Mouse (Mus musculus): Measurements from ENCODE around the gene Slc41a1. TPM values are rescaled to one million over a fixed set of nuclear protein-coding genes. Genes with fewer than 3 reads are reported as not detected.

Slc41a1 gene
- polyA plus RNA-seq, 1 experiment from 2014 or later: 6.4 TPM

DNA sequence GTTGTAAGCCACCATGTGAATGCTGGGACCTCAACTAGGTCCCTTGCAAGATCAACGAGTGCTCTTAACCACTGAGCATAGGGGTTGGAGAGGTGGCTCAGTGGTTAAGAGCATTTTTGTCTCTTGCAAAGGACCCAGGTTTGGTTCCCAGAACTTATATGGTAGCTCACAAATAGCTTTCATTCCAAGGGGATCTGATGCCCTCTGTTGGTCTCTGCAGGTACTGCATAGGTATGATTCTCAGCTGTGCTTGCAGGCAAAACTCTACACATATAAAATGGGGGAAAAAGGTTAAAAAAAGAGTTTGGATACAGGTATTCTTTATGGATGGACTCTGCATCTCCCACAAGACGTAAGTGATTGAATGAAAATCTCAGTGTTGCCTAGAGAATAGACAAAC is 55.5 kb downstream of the Slc41a1 start:
- WGBS (ENCODE audit: insufficient replicate concordance): 43% methylated on average over 2 of the region's 2 CpGs
- Histone ChIP-seq H3K4me3 (ENCODE audit: low read depth, low read length) (no peak overlapping the region), H3K9ac (ENCODE audit: low read depth, low read length) (no peak overlapping the region), H3K36me3 (ENCODE audit: control insufficient read depth, insufficient read depth, low read length) (no peaks in the 10 kb centered on the region), H3K4me1 (ENCODE audit: control insufficient read depth, insufficient read depth, low read length) (no peaks in the 10 kb centered on the region), H3K27ac (ENCODE audit: low read depth, low read length) (no peak overlapping the region), H3K27me3 (ENCODE audit: control insufficient read depth, insufficient read depth, low read length) (no peaks in the 10 kb centered on the region), H3K9me3 (replicated peaks; ENCODE audit: control insufficient read depth, low read length) (no peaks in the 10 kb centered on the region), H3K4me2 (no peak overlapping the region)
- ATAC-seq (replicated peaks; ENCODE audit: insufficient number of reproducible peaks, low FRiP score, low TSS enrichment): no peak

DNA sequence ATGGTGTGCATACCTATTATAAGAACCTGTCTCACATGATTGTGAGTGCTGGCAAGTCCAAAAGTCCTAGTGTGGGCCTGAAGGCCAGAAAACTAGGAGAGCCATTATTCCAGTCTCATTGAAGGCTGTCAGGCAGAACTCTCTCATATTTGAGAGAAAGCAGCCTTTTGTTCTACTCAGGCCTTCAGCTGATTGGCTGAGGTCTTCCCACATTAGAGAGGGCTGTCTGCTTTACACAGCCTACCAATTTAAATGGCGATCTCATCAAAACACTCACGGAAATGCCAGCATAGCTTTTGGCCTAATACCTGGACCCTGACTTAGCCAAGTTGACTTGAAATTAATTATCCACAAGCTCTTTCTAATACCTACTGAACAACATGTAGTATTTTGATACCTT is 58.9 kb downstream of the Slc41a1 start:
- Histone ChIP-seq H3K4me1 (ENCODE audit: control insufficient read depth, insufficient read depth, low read length) (no peaks in the 10 kb centered on the region), H3K9me3 (replicated peaks; ENCODE audit: control insufficient read depth, low read length) (no peaks in the 10 kb centered on the region), H3K27me3 (ENCODE audit: control insufficient read depth, insufficient read depth, low read length) (no peaks in the 10 kb centered on the region), H3K9ac (ENCODE audit: low read depth, low read length) (no peak overlapping the region), H3K4me3 (ENCODE audit: low read depth, low read length) (no peak overlapping the region), H3K27ac (ENCODE audit: low read depth, low read length) (no peak overlapping the region), H3K36me3 (ENCODE audit: control insufficient read depth, insufficient read depth, low read length) (no peaks in the 10 kb centered on the region), H3K4me2 (no peak overlapping the region)
- ATAC-seq (replicated peaks; ENCODE audit: insufficient number of reproducible peaks, low FRiP score, low TSS enrichment): no peak
- 67% methylated on average over 2 of the region's 2 CpGs for WGBS (ENCODE audit: insufficient replicate concordance)

DNA sequence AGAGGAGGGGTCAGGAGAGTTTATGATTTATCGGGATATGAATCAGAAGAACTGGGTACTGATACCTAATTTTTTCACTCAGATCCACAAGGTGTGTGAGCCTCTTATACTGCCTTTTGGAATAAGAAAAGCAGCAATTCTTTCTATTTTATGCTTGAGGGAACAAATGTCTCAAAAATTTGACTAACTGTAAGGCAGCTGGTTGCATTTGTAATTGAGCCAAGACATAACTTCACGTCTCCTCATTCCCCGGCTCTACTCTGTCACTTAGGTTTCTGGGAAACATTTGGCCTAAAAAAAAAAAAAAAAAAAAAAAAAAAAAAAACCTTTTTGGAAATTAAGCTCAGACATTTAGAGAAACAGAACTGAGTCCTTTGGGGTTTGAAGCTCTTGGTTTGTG is 59.3 kb downstream of the Slc41a1 start:
- Histone ChIP-seq H3K4me1 (ENCODE audit: control insufficient read depth, insufficient read depth, low read length) (no peaks in the 10 kb centered on the region), H3K9me3 (replicated peaks; ENCODE audit: control insufficient read depth, low read length) (no peaks in the 10 kb centered on the region), H3K36me3 (ENCODE audit: control insufficient read depth, insufficient read depth, low read length) (no peaks in the 10 kb centered on the region), H3K9ac (ENCODE audit: low read depth, low read length) (no peak overlapping the region), H3K27ac (ENCODE audit: low read depth, low read length) (no peak overlapping the region), H3K4me2 (no peak overlapping the region), H3K27me3 (ENCODE audit: control insufficient read depth, insufficient read depth, low read length) (no peaks in the 10 kb centered on the region), H3K4me3 (ENCODE audit: low read depth, low read length) (no peak overlapping the region)
- 88% methylated on average over 3 of the region's 3 CpGs for WGBS (ENCODE audit: insufficient replicate concordance)
- ATAC-seq (replicated peaks; ENCODE audit: insufficient number of reproducible peaks, low FRiP score, low TSS enrichment): no peak

DNA sequence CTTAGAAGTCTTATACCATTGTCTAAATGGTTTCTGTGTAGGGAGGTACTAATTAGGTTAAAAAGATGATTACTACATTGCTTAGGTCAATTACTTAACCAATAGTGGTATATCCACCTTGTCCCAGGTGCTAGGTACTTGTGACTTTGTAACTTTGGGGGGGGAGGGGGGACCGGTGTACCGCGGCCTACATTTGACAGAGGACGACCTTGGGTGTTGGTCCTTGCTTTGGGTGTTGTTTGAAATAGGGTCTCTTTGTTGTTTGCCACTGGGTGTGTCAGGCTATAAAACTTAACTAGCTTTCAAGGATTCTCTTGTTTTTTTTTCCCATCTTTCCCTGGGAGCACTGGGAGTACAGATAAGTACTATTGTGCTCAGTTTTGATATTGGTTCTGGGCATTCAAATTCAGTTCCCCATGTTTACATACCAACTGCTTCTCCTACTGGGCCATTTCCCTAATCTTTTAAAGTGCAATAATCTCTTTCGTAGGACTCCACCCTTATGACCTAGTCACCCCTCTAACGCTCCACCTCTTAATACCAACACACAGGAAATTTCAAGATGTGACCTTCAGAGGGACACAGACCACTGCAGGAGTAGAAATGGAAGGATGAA is 62.9 kb downstream of the Slc41a1 start:
- Histone ChIP-seq H3K27me3 (ENCODE audit: control insufficient read depth, insufficient read depth, low read length) (no peaks in the 10 kb centered on the region), H3K36me3 (ENCODE audit: control insufficient read depth, insufficient read depth, low read length) (no peaks in the 10 kb centered on the region), H3K9me3 (replicated peaks; ENCODE audit: control insufficient read depth, low read length) (no peaks in the 10 kb centered on the region), H3K9ac (ENCODE audit: low read depth, low read length) (no peak overlapping the region), H3K27ac (ENCODE audit: low read depth, low read length) (no peak overlapping the region), H3K4me3 (ENCODE audit: low read depth, low read length) (no peak overlapping the region), H3K4me1 (ENCODE audit: control insufficient read depth, insufficient read depth, low read length) (no peaks in the 10 kb centered on the region), H3K4me2 (no peak overlapping the region)
- no peak for ATAC-seq (replicated peaks; ENCODE audit: insufficient number of reproducible peaks, low FRiP score, low TSS enrichment)
- WGBS (ENCODE audit: insufficient replicate concordance): 66% methylated on average over 6 of the region's 6 CpGs

DNA sequence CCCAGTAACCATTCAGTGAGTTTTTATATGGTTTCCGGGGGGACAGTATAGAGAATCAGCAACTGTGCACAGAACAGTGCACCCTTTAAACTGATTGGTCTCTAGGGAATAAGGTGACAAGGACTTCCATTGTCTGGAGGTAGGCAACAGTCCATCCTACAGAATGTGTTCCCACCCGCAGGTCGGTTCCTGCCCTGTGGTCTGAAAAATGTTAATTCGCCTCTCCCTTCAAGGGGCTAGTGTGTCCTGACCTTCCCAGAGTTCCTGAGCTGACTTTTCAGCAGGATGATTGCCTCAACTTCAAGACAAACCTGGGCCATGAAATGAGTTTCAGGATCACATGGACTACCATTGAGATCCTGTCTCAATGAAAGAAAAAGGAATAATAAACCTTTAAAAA is 64.1 kb downstream of the Slc41a1 start:
- 63% methylated on average over 4 of the region's 4 CpGs for WGBS (ENCODE audit: insufficient replicate concordance)
- Histone ChIP-seq H3K4me1 (ENCODE audit: control insufficient read depth, insufficient read depth, low read length) (no peaks in the 10 kb centered on the region), H3K27ac (ENCODE audit: low read depth, low read length) (no peak overlapping the region), H3K9ac (ENCODE audit: low read depth, low read length) (no peak overlapping the region), H3K36me3 (ENCODE audit: control insufficient read depth, insufficient read depth, low read length) (no peaks in the 10 kb centered on the region), H3K4me2 (no peak overlapping the region), H3K4me3 (ENCODE audit: low read depth, low read length) (no peak overlapping the region), H3K9me3 (replicated peaks; ENCODE audit: control insufficient read depth, low read length) (no peaks in the 10 kb centered on the region), H3K27me3 (ENCODE audit: control insufficient read depth, insufficient read depth, low read length) (no peaks in the 10 kb centered on the region)
- no peak for ATAC-seq (replicated peaks; ENCODE audit: insufficient number of reproducible peaks, low FRiP score, low TSS enrichment)

Other genes starting within 250 kb of the Slc41a1 start
- not detected in 2 replicates for gene Avpr1b, start 228.3 kb upstream of the Slc41a1 start, polyA plus RNA-seq (2014; fragmentation: Nextera tagmentation; extraction: Ambion mirVana)
- gene Ctse, start 189.2 kb upstream of the Slc41a1 start, polyA plus RNA-seq (2014; fragmentation: Nextera tagmentation; extraction: Ambion mirVana): 0.94 and 0.97 TPM in 2 replicates
- 1.1 and 1.4 TPM in 2 replicates for gene Rab7b, start 138.8 kb upstream of the Slc41a1 start, polyA plus RNA-seq (2014; fragmentation: Nextera tagmentation; extraction: Ambion mirVana)
- not detected in 2 replicates for gene Slc26a9, start 83.5 kb upstream of the Slc41a1 start, polyA plus RNA-seq (2014; fragmentation: Nextera tagmentation; extraction: Ambion mirVana)
- gene Pm20d1, start 30.1 kb upstream of the Slc41a1 start, polyA plus RNA-seq (2014; fragmentation: Nextera tagmentation; extraction: Ambion mirVana): 0.75 and 1.3 TPM in 2 replicates
- 10.3 and 13.6 TPM in 2 replicates for gene Rab29, start 39.7 kb downstream of the Slc41a1 start, polyA plus RNA-seq (2014; fragmentation: Nextera tagmentation; extraction: Ambion mirVana)
- 33.2 and 36.1 TPM in 2 replicates for gene Nucks1, start 83.0 kb downstream of the Slc41a1 start, polyA plus RNA-seq (2014; fragmentation: Nextera tagmentation; extraction: Ambion mirVana)
- 0.93 and 1.3 TPM in 2 replicates for gene Slc45a3, start 135.5 kb downstream of the Slc41a1 start, polyA plus RNA-seq (2014; fragmentation: Nextera tagmentation; extraction: Ambion mirVana)
- gene Elk4, start 180.1 kb downstream of the Slc41a1 start, polyA plus RNA-seq (2014; fragmentation: Nextera tagmentation; extraction: Ambion mirVana): 18.0 and 21.0 TPM in 2 replicates
- 8.1 and 11.1 TPM in 2 replicates for gene Mfsd4a, start 240.6 kb downstream of the Slc41a1 start, polyA plus RNA-seq (2014; fragmentation: Nextera tagmentation; extraction: Ambion mirVana)

Measured in heart, embryonic 11.5 days (tissue).